Mouse (Mus musculus) olfactory bulb, adult 2 months (tissue): ENCODE results near the gene Lrp6. TPM values are rescaled to one million over a fixed set of nuclear protein-coding genes. Genes with fewer than 3 reads are reported as not detected.
A peak's percentile ranks its signal among the peaks of the same experiment; 100 is the strongest.

Experiments used
- H3K27ac ChIP-seq: fragments of 200-500 bp; 2 replicates; pipeline ENCODE4 v1.5.1; 2012; ENCODE audit warnings: low read depth, low read length; ENCODE audit not compliant: insufficient read depth
- H3K4me1 ChIP-seq: fragments of 200-500 bp; 2 replicates; pipeline ENCODE4 v1.6.1; 2012; ENCODE audit warnings: low read length; ENCODE audit not compliant: control insufficient read depth, insufficient read depth
- H3K4me3 ChIP-seq: fragments of 200-500 bp; 2 replicates; pipeline ENCODE4 v1.5.1; 2012; ENCODE audit warnings: mild to moderate bottlenecking, low read depth, low read length, moderate library complexity; ENCODE audit not compliant: insufficient read depth
- CTCF ChIP-seq: fragments of 200-500 bp; IDR thresholded peaks from 2 replicates; pipeline ENCODE4 v1.5.1; 2012; ENCODE audit warnings: low read depth, mild to moderate bottlenecking, low read length, moderate library complexity; ENCODE audit not compliant: insufficient read depth
- POLR2A ChIP-seq: fragments of 200-500 bp; IDR thresholded peaks from 2 replicates; pipeline ENCODE4 v1.6.1; 2012; ENCODE audit warnings: mild to moderate bottlenecking, low read depth, low read length, moderate library complexity; ENCODE audit not compliant: insufficient read depth
- WGBS: fragments of 180-500 bp; shearing (Covaris S2); methylation state at CpG from one replicate; pipeline ENCODE4 v1.1.7; 2018; 5-methylcytosine and 5-hydroxymethylcytosine counted together
- polyA plus RNA-seq: library from polyadenylated mRNA; stranded (reverse); fragments of >200 nt; gene quantifications from 2 replicates; pipeline ENCODE4 v1.2.4, GENCODE M21; 2012; ENCODE audit warnings: low replicate concordance; ENCODE audit not compliant: missing spikeins, insufficient read depth, insufficient read length

Lrp6 gene
- polyA plus RNA-seq, 1 experiment = 154 TPM

DNA sequence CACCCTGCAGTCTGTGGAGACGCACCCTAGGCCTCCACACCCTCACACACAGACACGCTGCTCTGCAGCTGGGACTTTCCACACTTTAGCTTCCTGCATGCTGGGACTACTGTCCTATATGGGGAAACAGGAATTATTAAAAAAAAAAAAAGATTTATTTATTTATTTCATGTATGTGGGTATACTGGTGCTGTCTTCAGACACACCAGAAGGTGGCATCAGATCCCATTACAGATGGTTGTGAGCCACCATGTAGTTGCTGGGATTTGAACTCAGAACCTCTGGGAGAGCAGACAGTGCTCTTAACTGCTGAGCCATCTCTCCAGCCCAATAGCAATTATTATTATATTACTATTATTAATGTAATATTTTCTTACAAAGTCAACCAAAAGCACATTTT lies 97.5 kb downstream of the Lrp6 start:
- no peak for TF ChIP-seq POLR2A
- TF ChIP-seq CTCF = no peak
- Histone ChIP-seq H3K27ac (no peak overlapping the region), H3K4me3 (no peak overlapping the region), H3K4me1 (peaks cover 5% of the 10 kb centered on the region; the same call in 1 of the 2 replicates)
- 88% methylated on average over 2 of the region's 2 CpGs for WGBS

DNA sequence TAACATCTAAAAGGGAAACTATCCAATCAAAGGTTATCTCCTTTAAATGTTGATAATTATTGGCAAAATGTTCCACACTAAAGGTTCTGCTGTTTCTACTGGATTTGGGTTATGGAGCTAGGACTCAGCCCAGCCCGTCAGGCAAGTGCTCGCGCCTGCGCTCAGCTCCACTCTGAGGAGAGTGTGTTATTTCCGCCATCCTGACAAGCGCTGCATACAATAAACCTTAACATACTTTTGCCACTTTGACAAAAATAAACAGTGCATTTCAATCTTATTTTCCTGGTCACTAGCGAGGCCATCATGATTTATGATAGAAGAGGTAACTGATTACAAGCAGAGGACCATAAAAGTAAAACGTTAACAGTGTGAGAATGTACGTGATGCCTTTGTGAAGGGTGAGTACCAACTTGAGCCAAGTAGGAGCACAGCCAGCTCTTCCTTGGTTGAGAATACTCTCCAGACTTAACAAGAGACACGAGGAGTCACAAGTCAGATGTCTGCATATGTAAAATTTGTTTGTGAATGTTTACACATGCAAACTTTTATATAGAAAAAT lies 100.0 kb downstream of the Lrp6 start:
- peaks cover 5% of the 10 kb centered on the region; the same call in 1 of the 2 replicates for H3K4me1 ChIP-seq
- TF ChIP-seq POLR2A (no peak), CTCF (no peak)

DNA sequence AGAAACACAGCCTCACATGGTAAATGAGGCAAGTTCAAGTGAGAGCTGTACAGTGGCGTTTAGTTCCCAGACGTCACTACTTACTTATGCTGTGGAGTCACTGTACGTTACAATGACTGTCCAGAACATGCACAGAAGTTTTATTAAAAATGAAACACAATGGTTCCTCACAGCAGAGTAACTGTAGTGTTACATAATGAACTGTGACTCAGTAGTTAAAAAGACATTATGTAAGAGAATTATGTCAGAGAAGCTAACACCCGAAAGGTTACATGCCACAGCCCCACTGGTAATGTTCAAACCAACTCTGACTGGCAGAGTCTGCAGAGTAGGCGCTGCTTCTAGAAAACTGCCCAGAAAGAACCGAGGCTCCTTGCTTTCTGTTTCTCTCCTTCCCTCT lies 105.6 kb downstream of the Lrp6 start:
- Histone ChIP-seq H3K27ac (no peak overlapping the region), H3K4me1 (peaks cover 8% of the 10 kb centered on the region), H3K4me3 (no peak overlapping the region)
- WGBS = 77% methylated on average over 6 of the region's 6 CpGs
- no peak for TF ChIP-seq CTCF
- TF ChIP-seq POLR2A = no peak

More for the DNA sequence above, 100.0 kb downstream of the Lrp6 start:
- Histone ChIP-seq H3K27ac (no peak overlapping the region), H3K4me3 (no peak overlapping the region)
- 91% methylated on average over 10 of the region's 10 CpGs for whole genome bisulfite sequencing

DNA sequence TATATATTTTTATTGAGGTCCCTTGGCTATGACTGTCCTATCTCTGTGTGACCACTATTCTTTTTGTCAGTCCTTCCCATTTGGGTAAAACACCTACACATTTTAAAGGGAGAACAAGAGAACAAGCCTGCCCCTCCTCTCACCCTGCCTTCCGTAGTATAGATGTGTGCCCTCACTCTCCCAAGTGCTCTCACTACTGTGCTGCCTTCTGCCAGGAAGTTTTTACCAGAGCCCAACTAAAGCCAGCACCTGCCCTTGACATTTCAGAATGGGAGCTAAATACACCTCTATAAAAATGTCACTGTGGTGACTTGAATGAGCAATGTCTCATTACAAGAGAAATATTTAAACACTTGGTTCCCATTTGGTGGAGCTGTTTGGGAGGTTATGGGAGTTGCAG lies 108.4 kb downstream of the Lrp6 start:
- WGBS = 82% methylated on average over 1 of the region's 1 CpGs
- Histone ChIP-seq H3K27ac (no peak overlapping the region), H3K4me3 (no peak overlapping the region), H3K4me1 (peaks cover 8% of the 10 kb centered on the region)
- no peak for TF ChIP-seq POLR2A
- TF ChIP-seq CTCF = no peak

DNA sequence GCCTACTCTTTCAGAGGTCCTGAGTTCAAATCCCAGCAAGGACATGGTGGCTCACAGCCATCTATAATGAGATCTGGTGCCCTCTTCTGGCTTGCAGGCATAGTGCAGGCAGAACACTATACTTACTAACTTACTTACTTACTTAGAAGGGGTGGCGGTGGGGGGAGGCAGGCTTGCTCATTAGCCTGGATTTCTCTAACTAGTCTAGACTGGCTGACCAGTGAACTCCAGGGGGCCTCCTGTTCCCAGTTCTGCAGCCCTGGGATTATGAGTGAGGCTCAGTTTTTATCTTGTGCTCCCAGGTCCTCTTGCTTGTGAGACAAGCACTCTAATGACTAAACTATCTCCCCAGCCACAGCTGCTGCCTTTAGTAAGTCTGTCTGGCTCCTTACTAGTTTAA lies 112.7 kb downstream of the Lrp6 start:
- Histone ChIP-seq H3K4me1 (peaks cover 12% of the 10 kb centered on the region), H3K4me3 (no peak overlapping the region), H3K27ac (no peak overlapping the region)
- 91% methylated on average over 1 of the region's 1 CpGs for WGBS
- no peak for TF ChIP-seq CTCF
- no peak for TF ChIP-seq POLR2A

DNA sequence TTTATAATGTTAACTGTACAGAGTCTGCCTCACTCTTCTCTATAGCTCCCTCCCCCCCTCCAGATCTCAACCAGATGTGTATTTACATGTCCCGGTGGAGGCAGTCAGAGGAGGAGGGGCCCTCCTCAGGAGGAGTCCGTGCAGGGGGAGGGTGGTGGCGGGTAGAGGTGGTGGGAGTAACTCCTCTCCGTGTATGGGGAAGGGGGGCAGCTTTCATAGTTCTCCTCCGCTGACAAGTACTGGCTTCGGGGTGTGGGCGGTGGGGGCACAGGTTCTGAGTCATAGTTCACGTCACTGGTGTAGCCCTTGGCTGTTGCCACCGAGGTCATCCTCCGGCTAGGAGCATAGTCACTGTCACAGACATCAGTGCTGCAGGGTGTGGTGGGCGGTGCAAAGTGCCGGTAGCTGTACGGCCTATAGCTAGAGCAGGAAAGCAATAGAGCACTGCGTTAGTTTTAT lies 116.1 kb downstream of the Lrp6 start:
- H3K27ac ChIP-seq = peak overlapping the region; percentile 62
- 41% methylated on average over 14 of the region's 14 CpGs for WGBS
- H3K4me3 ChIP-seq = no peak overlapping the region
- TF ChIP-seq POLR2A (no peak), CTCF (no peak)
- H3K4me1 ChIP-seq = peaks cover 7% of the 10 kb centered on the region

DNA sequence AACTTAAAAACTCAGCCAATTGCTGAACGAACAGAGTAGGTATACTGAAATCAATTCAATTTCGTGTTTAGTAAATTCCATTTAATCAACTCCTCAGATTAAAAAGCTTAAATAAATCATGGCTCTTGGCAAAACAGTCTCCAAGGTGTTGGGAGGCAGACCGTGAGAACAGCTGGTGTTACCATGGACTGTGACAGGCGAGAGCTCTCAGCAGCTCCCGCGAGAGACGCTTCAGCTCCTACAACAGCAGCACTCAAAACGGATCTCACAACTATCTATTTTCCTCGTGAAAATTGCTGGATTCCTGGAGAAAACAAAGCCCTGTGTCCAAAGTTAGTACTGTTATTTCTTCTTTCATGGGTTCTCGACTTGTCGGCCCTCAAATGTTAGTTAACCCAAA lies 116.8 kb downstream of the Lrp6 start:
- peaks cover 7% of the 10 kb centered on the region for H3K4me1 ChIP-seq
- WGBS = 38% methylated on average over 11 of the region's 11 CpGs
- no peak overlapping the region for H3K27ac ChIP-seq
- TF ChIP-seq POLR2A (no peak), CTCF (no peak)
- H3K4me3 ChIP-seq = no peak overlapping the region

DNA sequence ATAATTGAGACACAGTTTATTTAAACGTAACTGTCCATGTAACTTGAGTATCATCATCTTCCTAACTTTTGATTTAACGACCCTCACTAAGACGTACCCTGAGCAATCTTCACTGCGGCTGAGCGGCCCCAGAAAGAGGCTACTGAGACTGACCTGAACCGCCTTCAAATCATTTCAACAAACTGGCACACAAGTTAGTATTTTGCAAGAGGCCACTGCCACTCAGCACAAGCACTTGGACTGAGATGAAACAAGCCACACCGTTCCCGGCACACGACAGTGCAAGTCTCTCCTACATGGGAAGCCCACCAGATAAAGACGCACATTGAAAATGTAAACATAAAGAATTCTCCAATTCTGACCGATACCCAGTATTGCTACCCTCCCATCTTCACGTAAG lies 118.3 kb downstream of the Lrp6 start:
- TF ChIP-seq CTCF = no peak
- no peak for TF ChIP-seq POLR2A
- peaks cover 7% of the 10 kb centered on the region for H3K4me1 ChIP-seq
- H3K27ac ChIP-seq = no peak overlapping the region
- no peak overlapping the region for H3K4me3 ChIP-seq
- 88% methylated on average over 12 of the region's 12 CpGs for WGBS

DNA sequence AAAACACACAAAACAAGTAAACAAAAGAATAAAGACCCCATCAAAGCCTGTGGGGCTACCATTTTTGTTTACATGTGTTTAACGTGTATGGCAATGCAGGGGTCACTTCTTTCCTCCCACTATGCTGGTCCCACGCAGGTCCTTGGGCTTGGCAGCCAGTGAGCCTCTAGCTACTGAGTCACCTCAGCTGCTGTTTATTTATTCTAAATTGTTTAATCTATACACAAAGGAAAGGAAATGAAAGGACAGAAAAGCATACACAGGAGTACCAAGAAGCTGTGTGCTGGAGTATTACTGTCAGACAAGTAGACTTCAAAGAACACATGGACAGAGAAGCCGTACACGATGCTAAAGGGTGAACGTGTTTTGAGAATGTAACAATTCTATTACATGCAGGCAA lies 122.8 kb downstream of the Lrp6 start:
- H3K4me1 ChIP-seq = peaks cover 9% of the 10 kb centered on the region
- WGBS = 75% methylated on average over 5 of the region's 5 CpGs
- H3K27ac ChIP-seq = no peak overlapping the region
- TF ChIP-seq POLR2A = no peak
- TF ChIP-seq CTCF = no peak
- no peak overlapping the region for H3K4me3 ChIP-seq
